Mouse (Mus musculus) layer of hippocampus, postnatal 10 days (tissue): ENCODE results near the gene Ccdc28b. TPM values are rescaled to one million over a fixed set of nuclear protein-coding genes. Genes with fewer than 3 reads are reported as not detected.

Experiments
- DNase-seq, 2 experiments: peaks; one replicate each; pipeline ENCODE4 v3.0.0; 2021; ENCODE audit warnings: low spot score in 2 of 2
- total RNA-seq, 2 experiments: library from RNA; stranded (reverse); gene quantifications; 2 replicates each; pipeline ENCODE4 v1.2.3; 2021

Ccdc28b gene
- total RNA-seq, 2 experiments from 2014 or later = 123 to 140 TPM

DNA sequence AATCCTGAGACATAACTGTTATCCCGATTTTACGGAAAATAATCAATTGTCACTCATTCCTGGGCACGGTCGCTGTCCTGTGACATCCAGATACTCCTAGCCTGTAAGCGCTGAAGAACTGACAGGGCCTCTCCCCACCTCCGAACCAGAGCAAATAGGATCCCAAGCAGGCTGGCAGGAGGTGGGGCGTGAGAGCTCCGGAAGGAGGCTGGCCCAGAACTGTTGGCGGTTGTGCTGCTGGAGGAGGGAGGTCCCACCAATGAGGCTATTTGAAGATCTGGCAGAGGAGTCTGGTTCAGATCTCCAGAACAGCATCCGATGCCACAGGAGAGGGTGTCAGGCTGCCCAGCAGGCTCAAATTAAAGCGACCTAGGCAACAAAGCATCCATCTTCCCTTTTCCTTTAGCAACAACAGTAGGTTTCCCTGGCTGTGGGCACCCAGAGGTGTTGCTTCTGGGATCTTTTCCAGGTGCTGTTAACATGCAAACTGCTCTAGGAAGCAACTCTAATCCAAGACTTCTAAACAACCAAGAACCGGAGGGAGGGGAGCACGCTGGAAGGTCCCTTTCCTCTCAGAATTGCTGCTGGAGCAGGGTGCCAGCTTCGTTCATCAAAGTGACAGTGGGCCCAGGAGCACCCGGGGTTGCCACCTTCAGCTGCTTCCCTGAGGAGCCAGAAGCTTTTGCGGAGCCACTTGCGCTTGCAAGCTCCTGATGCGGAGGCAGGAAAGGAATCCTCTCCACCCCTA is 708 bp upstream of the Ccdc28b start:
- DNase-seq = peak; percentile 81 to 85

DNA sequence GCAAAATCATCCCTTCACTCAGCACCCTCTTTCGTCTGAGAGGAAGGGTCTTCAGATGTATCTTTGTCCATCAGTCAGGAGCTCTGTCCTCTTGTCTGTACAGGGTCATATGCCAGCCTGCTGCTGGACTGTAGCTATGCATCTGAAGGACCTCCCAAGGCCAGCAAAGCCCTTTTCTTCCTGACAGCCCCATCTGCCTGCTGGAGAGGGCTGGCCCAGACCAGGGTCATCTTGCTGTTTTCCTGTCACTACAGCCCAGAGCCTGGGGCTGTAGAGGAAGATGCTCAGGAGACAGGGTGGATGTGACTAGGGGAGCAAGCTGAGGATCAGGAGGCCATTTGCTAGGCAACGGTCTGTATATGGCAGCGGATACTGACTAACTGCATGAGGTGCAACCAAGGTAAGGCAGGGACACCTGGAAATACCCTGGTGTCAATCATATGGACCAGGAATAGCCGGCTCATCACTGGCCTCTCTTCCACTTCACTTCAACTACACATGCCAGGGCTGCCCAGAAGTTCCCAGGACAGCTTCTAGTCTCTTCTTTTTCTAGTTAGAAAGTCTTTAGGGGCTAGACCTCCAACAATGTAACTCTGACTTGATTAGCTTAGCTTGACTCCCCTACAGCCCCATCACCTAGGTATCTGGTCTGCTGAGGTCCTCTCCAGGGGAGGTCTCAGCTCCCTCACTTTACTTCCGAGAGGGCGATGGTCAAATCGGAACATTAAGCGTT is 778 bp downstream of the Ccdc28b start:
- DNase-seq = no peak

DNA sequence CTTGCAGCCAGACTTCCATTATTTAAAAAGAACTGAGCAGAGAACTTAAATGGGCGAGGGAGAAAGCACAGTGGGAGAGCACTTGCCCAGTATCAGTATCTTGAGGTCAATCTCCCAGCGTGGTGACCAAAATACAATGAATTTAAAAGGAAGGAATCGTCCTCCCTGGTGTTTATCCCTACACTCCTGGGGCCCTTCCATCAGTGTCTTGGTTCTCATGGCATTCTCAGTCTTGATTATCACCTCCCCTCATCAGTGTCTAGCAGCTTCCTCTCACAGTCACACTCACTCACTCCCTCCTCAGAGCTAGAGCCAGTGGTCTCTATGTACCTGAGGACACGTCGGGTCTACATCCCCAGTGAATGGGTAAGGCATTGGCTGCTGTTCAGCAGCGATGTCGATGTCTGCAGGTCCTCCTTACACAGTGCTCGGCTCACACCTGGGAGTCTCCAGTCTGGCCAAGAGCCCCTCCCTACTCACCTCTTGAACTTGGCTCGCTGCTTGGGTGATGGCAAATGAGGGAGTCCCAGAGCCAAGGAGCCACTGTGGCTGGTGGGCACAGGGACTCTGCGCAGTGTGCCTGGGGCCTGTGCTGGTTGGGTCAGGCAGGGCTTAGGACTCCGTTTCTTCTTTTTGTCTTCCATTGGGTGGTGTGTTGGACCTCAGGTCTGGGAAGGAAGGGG is 1.5 kb downstream of the Ccdc28b start:
- DNase-seq = no peak

DNA sequence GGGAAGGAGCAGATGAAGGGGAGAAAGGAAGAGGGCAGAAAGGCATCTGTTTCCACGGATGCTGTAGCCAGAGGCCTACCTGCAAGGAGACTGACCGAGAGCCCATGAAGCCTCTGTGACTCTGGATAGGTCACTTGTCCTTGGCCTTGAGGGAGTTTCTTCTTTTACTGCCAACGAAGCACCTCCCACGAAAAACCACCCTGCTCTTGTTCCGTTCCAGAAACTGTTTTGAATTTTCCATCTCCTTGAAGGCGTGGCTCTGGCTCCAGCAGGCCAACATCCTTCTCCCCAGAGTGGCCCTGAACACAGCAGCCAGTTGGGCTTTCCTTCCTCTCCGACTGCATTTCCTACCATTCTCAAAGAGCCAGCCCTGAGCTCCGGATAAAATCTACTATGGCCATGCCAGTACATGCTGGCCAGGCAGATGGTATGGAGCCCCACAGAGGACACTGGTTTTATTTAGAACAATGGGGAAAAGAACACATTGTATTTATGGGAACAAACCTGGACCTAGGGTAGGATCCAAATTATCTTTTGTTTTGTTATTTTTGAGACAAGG is 2.4 kb downstream of the Ccdc28b start:
- DNase-seq = no peak

DNA sequence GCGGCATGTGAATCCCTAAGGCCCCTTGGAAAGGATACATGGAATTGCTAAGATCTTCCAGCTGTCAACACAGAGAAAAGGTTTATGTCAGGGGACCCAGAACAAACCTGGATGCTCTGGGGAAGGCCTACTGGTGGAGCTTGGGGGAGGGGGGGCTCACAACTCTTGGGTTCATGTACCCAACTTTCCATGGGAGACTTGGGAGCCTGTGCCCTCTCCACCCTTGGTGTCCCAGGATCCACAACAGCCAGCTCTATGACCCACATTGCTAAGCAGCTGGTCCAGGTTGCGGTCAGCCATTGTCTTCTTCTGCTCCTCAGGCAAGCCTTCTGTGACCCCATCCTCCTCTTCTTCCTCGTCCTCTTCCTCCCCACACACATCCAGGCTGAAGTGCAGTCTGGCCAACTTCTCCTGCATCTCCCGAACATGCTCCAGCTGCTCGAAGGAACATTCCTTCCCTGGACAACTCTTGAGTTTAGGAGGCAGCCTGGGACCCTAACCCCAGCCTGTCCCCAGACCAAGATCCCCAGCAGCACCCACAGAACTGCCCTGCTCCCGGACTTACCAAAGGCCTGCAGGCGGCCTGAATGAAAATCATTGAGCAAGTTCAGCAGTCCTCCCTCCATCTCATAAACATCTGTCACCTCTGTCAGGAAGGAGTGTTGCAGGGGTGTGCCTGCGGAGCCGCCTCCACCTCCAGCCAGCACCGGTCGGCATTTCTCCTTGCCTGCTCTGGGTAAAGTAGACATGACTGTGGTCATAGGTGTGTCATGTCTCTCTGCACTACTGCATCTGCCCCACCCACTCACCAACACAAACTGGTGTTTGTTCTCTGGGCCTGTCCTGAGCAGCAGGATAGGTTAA is 3.1 kb downstream of the Ccdc28b start:
- no peak for DNase-seq

DNA sequence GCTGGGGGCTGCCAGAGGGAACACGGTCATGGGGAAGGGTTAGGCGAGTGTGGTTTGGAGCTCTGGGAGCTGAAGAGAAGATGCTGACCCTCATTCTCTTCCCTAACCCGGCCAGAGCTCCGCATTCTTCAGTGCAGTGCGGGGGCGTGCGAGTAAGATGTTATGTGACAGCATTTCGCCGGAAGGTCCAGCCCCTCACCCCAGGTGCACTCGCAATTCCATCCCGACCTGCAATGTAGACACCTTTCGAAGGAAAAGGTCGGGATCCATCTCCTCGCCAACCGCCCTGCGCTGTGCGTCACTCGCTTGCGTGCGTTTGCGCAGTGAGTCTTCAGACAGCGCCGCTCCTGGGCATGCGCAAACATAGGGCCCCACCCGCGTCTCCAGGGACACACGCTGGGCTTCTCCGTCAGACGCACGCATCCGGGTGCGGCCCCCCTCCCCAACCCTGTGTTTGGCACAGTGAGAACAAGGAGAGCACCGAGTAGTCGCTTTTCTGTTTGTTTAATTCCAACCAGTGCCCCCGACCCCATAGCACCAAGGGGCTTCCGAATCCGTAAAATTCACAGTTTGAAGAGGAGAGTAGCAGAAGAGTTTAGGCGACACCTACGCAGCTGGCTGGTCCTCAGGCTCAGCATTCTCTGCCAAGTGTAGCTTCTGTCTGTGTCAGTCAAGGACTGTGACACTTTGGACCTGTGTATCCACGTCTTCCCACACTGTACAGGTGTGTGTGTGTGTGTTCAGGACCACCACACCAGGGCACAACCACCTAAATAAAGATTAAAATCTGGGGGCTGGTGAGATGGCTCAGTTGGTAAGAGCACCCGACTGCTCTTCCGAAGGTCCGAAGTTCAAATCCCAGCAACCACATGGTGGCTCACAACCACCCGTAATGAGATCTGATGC is 4.7 kb downstream of the Ccdc28b start, which contains the start of gene Iqcc:
Gene Iqcc (minus strand): TSS at position 314 of the 906 bp plus-strand sequence.
- peak; percentile 94 to 96 for DNase-seq

DNA sequence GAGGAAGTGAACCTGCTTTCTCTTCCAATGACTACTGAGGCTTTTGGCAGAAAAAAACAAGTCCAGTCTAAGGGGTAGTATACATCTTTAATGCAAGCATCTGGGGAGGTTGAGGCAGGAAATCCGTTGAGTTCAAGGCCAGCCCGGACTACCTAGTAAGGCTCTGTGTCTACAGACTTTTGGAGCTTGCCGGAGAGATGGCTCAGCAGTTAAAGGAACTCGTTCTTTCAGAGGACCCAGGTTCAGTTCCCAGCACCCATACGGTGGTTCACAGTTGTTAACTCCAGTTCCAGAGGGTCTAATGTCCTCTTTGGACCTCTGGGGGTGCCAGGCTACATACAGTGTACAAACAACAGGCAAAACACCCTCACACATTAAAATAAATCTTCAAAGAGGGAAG is 5.7 kb downstream of the Ccdc28b start:
- DNase-seq = no peak

DNA sequence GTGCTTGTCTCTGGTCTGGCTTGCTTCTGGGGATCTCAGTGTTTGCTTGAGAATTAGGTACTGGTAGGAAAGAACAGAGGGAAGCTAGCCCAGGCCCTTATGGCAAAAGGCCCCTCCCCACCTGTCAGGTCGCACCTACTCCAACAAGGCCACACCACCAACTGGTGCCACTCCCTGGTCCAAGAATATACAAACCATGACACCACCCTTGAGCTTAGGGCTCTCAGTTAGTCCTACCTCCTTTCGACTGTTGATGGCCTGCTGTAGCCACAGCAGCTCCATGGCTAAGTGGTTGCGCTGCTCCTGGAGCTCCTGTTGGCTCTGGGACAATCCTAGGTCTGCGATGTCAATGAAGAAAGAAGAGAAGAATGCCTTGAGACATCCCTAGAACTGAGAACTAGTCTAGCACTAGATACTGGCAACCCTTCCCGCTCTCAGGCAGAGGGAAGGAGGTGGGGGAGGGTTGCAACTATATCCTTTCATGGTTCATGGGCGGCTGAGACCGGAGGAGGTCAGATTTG is 6.6 kb downstream of the Ccdc28b start:
- DNase-seq = no peak

DNA sequence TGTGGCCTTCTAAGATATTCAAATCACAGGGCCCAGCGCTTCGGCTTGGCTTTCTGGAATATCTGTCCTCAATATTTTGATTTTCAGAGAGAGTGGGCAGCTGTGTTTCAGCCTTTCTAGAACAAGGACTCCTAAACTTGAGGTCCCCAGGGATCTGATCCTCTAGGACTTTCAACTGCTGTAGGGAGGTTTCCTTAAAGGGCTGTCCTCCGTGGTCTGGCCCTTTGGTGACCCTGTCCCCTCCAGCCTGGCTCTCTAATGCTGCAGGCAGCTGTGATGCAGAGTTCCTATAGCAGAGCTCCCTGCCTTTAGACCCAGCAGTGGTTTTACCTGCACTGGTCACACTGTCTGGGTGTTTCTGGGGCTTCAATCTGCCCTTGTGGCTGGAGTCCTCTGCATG is 7.1 kb downstream of the Ccdc28b start:
- no peak for DNase-seq

DNA sequence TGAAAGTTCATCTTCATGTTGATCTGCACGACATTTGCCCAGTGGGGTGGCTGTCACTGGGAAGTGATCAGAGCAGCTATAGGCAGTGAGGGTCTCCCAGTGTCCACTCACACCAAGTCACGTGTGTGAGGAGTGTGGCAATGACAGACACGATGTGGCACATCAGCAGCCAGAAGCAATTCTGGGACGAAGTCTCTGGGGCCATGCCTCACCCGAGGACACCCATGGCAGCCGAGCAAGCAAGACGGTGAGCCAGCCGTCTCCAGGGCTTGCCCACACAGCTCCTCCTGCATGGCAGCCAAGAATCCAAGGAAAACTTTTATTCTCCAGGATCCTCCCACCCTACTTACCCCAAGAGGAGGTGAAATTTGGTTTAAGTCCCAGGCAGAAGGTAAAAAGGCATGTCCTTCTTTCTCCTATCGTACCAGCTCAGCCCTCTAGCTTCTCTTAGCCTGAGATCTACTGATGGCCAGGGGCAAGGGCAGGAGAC is 7.9 kb downstream of the Ccdc28b start:
- no peak for DNase-seq

DNA sequence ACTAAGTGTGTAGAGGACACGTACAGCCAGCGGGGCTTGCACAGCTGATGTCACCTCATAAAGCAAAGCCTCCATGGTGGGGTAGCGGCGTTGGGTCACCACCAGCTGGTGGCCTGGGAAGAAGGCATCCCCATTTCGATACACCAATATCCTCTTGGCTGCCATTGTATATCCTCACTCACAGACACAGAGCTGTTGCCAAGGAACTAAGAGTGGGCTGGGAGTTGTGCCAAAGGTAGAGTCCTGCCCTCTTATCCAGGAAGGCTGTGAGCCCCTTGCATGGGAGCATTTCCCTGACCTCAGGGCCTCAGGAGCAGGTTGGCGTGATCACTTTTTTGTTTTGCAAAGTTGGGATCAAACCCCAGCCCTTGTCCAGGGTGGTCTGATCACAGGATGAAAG is 9.7 kb downstream of the Ccdc28b start, which contains the start of gene Dcdc2b:
Gene Dcdc2b (minus strand): TSS at position 165 of the 400 bp plus-strand sequence.
- DNase-seq = no peak

DNA sequence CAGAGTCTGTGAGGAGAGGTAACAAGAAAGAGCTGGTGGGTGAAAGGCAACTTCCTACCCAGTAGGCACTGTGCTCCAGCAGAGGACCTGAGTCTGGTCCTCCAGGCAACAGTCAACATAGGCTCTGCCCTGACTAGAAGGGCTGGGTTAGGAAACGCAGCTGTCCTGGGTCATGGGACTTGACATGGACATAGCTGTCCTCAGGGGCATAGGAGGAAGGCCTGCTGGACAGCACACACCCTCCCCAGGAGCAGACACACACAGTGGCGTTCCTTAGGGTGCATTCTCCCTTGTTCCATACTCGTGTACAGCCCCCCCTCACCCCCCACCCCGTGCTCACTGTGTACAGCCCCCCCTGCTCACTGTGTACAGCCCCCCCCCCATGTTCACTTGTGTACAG is 13.3 kb downstream of the Ccdc28b start:
- DNase-seq = no peak

DNA sequence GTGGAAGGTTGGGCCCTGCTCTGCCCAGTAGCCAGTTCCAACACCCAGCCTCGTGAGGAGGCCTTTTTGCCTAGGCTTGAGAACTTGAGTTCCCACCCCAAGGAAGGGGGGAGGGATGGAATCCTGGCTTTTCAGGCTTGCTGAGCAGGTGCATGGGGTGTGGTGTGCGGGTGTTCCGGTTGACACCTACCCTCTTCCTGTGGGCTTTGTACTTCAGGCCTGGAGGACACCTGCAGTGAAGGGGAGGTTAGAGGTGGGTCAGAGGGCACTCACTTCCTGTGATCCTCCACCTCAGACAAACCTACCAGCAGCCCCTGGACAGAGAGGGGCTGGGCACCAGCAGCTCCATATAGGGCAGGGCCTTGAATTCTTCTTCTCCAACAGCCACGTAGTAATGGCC is 13.7 kb downstream of the Ccdc28b start:
- no peak for DNase-seq

DNA sequence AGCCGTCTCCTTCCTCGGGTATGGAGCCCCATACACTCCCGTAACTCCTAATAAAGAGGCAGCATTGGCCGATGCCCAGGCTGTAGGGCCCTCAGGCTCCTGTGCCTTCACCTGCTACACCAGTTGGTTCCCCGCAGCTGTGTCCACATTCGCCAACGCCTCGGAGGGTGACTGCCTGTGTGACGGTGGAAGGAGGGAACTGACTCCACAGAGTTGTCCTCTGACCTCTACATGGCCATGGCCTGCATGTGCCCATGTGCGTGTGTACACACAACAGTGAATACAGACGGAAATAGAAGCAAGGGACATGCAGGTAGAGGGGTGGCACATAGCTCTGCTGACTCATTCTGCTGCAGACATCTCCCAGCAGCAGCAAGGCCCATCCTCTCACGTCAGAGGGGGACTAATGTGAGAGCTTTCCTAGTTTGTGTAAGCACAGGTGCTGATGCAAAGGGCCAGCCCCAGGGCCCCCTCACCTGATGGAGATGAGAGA is 14.6 kb downstream of the Ccdc28b start:
- DNase-seq = no peak

DNA sequence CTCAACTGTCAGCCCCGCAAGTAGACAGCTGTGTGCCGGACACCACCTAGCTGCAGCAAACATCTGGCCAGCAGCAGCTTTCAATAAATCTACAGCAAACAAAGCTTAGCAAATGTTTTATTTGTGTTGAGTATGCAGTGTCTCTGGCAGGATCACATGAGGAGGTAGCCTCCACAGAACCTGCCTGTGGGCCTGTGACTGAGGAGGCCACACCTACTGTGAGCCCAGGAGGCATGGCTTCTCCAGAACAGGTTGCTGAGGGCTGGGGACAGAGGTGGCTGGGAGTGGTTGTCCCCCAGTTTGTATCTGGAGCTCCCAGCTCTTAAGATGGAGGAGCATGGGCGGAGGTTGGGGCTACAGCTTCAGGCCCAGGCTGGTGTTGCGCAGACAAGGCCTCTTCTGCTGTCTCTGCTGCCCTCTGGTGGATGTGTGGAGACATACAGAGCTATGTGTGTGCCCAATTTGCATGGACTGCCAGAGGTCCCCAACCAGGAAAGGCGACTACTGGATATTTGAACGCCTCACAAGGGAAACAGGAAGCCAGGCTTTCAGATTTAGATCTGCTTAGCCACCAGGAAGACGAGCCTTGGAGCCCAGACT is 15.2 kb downstream of the Ccdc28b start:
- DNase-seq = peak; percentile 82 to 86

DNA sequence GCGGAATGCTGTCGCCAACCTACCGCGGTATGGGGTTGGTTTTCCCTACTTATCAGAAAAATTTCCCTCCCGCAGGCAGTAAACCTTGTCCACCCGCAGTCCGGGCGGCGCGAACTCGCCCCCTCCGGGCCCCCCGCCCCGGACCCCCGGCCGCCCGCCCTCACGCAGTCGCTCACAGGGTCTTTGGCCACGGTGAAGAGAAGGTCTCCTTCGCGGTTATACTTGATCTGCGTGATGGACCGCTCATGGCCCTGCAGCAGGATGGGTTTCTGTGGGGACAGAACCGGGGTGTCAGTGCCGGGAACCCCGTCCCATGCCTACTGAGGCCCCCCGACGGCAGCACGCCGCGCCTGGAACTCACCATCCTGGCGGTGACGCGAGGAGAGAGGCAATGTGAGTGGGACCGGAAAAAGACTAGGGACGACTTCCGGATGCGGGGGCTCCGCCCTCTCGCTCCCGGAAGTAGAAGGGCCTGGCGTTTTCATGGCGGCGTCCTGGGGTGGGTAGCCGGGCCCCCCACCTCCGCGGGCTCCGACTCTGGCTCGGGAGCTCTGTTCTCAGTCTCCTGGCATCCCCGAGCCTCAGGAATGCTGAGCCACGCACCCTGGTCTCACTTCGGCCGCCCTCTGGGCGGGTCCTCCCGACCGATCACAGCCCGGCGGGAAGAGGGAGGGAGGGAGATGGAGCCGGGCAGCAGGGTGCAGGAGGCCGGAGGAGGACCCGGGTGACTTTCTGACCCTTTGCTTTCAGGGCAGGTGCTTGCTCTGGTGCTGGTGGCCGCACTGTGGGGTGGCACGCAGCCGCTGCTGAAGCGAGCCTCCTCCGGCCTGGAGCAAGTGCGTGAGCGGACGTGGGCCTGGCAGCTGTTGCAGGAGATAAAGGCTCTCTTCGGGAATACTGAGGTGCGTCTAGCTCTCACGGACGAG is 23.3 kb downstream of the Ccdc28b start, which contains the start of the genes Eif3i and Tmem234:
Gene Eif3i (minus strand): TSS at position 416 of the 926 bp plus-strand sequence.
Gene Tmem234 (plus strand): TSS at position 436 of the 926 bp plus-strand sequence.
- DNase-seq = peak; percentile 82 to 84

DNA sequence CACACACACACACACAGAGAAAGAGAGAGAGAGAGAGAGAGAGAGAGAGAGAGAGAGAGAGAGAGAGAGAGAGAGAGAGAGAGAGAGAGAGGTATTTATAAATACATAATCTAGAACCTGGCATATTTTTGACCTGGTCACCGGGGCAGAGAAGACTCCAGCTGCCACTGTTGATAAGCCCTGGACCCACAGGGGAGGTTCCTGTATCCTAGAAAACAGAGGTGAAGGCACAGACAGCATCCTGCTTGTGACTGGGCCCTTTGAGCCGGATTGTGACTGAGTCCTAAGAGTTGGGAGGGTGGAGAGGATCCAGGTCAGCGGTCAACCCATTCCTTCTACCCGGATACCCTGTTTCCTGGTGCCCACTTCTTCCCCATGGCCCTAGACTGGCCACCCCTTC is 34.9 kb downstream of the Ccdc28b start:
- no peak for DNase-seq
